Mouse (Mus musculus) G1E (cell line): ENCODE results near the gene Sorcs3.

ENCODE experiments used
- CTCF ChIP-seq: IDR thresholded peaks from 2 replicates; pipeline ENCODE4 v1.5.1; 2012; ENCODE audit warnings: low read depth, low read length, inconsistent platforms, mixed read lengths
- GATA1 ChIP-seq: IDR thresholded peaks from 2 replicates; pipeline ENCODE4 v1.6.1; 2012; ENCODE audit warnings: borderline replicate concordance, low read length, inconsistent platforms, mixed read lengths
- TAL1 ChIP-seq: conservative IDR thresholded peaks from 2 replicates; pipeline ENCODE4 v1.6.1; 2012; ENCODE audit warnings: low read depth, low read length, inconsistent platforms, mixed read lengths

- TF ChIP-seq TAL1 (no peak), CTCF (no peak), GATA1 (no peak)
These were observed 371.3 kb downstream of the Sorcs3 start for GRCm38 (mm10) chr19:48577169-48577568.
